Mouse (Mus musculus): ENCODE data around the gene Mpp6. TPM values are rescaled to one million over a fixed set of nuclear protein-coding genes. Genes with fewer than 3 reads are reported as not detected.

Mpp6 gene
- polyA plus RNA-seq, 1 experiment from 2014 or later: 115 TPM

- Histone ChIP-seq H3K36me3 (ENCODE audit: control insufficient read depth, insufficient read depth, low read length) (no peaks in the 10 kb centered on the region), H3K27ac (ENCODE audit: low read depth, low read length) (no peak overlapping the region), H3K9me3 (ENCODE audit: control insufficient read depth, low read length) (no peaks in the 10 kb centered on the region), H3K4me3 (ENCODE audit: low read length) (no peak overlapping the region), H3K4me2 (replicated peaks; ENCODE audit: low read depth, low read length) (no peak overlapping the region), H3K27me3 (ENCODE audit: control insufficient read depth, insufficient read depth, low read length) (no peaks in the 10 kb centered on the region), H3K4me1 (ENCODE audit: control insufficient read depth, insufficient read depth, low read length) (no peaks in the 10 kb centered on the region), H3K9ac (ENCODE audit: low read depth, low read length) (no peak overlapping the region)
- 83% methylated on average over 4 of the region's 4 CpGs for WGBS
- ATAC-seq (ENCODE audit: low FRiP score, low TSS enrichment): no peak
Measured at GRCm38 (mm10) chr6:50244126-50244525, 134.1 kb downstream of the Mpp6 start.

DNA sequence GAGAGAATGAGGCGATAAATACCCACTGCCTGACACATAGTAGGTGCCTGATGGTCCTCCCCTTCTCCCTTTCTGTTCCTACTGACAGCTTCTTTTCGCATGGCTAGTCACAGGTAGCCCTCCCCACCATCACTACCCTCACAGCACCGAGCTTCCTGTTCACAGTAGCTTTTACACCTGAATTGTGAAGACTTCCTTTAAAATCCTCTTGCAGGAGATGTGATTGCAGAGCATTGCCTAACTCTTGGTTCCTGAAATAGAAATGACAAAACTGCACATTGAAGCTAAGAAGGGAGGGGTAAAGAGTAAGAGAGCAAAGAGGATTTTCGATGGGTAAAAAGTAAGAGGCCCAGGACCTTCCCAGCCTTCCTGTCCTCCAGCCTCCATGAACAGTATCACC lies 134.9 kb downstream of the Mpp6 start:
- 85% methylated on average over 4 of the region's 4 CpGs for WGBS
- H3K9ac ChIP-seq (ENCODE audit: low read depth, low read length): no peak overlapping the region
- H3K36me3 ChIP-seq (ENCODE audit: control insufficient read depth, insufficient read depth, low read length): no peaks in the 10 kb centered on the region
- H3K4me2 ChIP-seq (replicated peaks; ENCODE audit: low read depth, low read length): no peak overlapping the region
- no peak for ATAC-seq (ENCODE audit: low FRiP score, low TSS enrichment)
- H3K4me1 ChIP-seq (ENCODE audit: control insufficient read depth, insufficient read depth, low read length): no peaks in the 10 kb centered on the region
- H3K4me3 ChIP-seq (ENCODE audit: low read length): no peak overlapping the region
- H3K27ac ChIP-seq (ENCODE audit: low read depth, low read length): no peak overlapping the region
- H3K27me3 ChIP-seq (ENCODE audit: control insufficient read depth, insufficient read depth, low read length): no peaks in the 10 kb centered on the region
- H3K9me3 ChIP-seq (ENCODE audit: control insufficient read depth, low read length): no peaks in the 10 kb centered on the region

GRCm38 (mm10) chr6:50247356-50247755 lies 137.3 kb downstream of the Mpp6 start:
- no peak overlapping the region for H3K27ac ChIP-seq (ENCODE audit: low read depth, low read length)
- no peak overlapping the region for H3K4me2 ChIP-seq (replicated peaks; ENCODE audit: low read depth, low read length)
- H3K9me3 ChIP-seq (ENCODE audit: control insufficient read depth, low read length): no peaks in the 10 kb centered on the region
- 78% methylated on average over 2 of the region's 2 CpGs for WGBS
- no peaks in the 10 kb centered on the region; the same call in 1 of the 2 replicates for H3K4me1 ChIP-seq (ENCODE audit: control insufficient read depth, insufficient read depth, low read length)
- no peaks in the 10 kb centered on the region for H3K36me3 ChIP-seq (ENCODE audit: control insufficient read depth, insufficient read depth, low read length)
- no peak for ATAC-seq (ENCODE audit: low FRiP score, low TSS enrichment)
- no peaks in the 10 kb centered on the region for H3K27me3 ChIP-seq (ENCODE audit: control insufficient read depth, insufficient read depth, low read length)
- no peak overlapping the region for H3K4me3 ChIP-seq (ENCODE audit: low read length)
- H3K9ac ChIP-seq (ENCODE audit: low read depth, low read length): no peak overlapping the region

GRCm38 (mm10) chr6:50247791-50248190 lies 137.8 kb downstream of the Mpp6 start:
- H3K4me2 ChIP-seq (replicated peaks; ENCODE audit: low read depth, low read length): no peak overlapping the region
- H3K9ac ChIP-seq (ENCODE audit: low read depth, low read length): no peak overlapping the region
- no peaks in the 10 kb centered on the region for H3K27me3 ChIP-seq (ENCODE audit: control insufficient read depth, insufficient read depth, low read length)
- ATAC-seq (ENCODE audit: low FRiP score, low TSS enrichment): no peak
- H3K27ac ChIP-seq (ENCODE audit: low read depth, low read length): no peak overlapping the region
- H3K4me1 ChIP-seq (ENCODE audit: control insufficient read depth, insufficient read depth, low read length): no peaks in the 10 kb centered on the region; the same call in 1 of the 2 replicates
- H3K36me3 ChIP-seq (ENCODE audit: control insufficient read depth, insufficient read depth, low read length): no peaks in the 10 kb centered on the region
- no peak overlapping the region for H3K4me3 ChIP-seq (ENCODE audit: low read length)
- WGBS: 87% methylated on average over 4 of the region's 4 CpGs
- H3K9me3 ChIP-seq (ENCODE audit: control insufficient read depth, low read length): no peaks in the 10 kb centered on the region

Other genes starting within 250 kb of the Mpp6 start
- gene Gsdme, start 153.6 kb downstream of the Mpp6 start, polyA plus RNA-seq (2014; fragmentation: Nextera tagmentation; extraction: Ambion mirVana): 61.7 and 65.6 TPM in 2 replicates

Measured in kidney, embryonic 14.5 days (tissue).